Mouse (Mus musculus): ENCODE data around the gene Spint3.

DNA sequence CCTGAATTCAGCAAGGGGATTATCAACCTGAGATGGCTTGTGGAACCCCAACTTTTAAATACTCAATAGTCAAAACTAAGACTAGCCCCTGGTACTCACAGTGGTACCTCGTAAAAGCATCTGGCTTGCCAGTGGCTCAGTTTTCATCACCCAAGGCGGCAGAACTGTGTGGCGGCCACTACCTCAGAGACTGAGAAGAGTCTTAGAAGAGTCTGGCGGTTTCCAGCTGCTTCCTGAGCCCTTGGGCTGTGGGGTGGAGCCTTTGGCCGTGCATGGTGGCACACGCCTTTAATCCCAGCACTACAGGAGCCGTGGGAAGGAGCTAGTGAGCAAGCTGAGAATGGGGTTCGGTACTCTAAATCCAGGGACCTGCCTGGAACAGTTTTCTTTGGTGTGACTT, 51.0 kb downstream of the Spint3 start:
- no peak for TF ChIP-seq CTCF (IDR thresholded peaks at IDR 0.05; ENCODE audit: control insufficient read depth, insufficient read depth, insufficient read length)
- TF ChIP-seq CEBPB (IDR thresholded peaks at IDR 0.05; ENCODE audit: low read depth) = no peak
- peak; percentile 15 for TF ChIP-seq MAX (IDR thresholded peaks at IDR 0.05)
- TF ChIP-seq MYOG (IDR thresholded peaks at IDR 0.05; ENCODE audit: control insufficient read depth, extremely low read depth, insufficient read length) = no peak
- no peak for TF ChIP-seq USF1 (IDR thresholded peaks at IDR 0.05; ENCODE audit: low read depth)
- no peak for TF ChIP-seq MYOD1 (IDR thresholded peaks at IDR 0.05; ENCODE audit: control insufficient read depth, insufficient read length, low read depth)
- TF ChIP-seq FOSL1 (IDR thresholded peaks at IDR 0.05; ENCODE audit: insufficient read depth, low read length, poor library complexity, severe bottlenecking) = no peak
